Mouse (Mus musculus) hindbrain, embryonic 12.5 days (tissue): ENCODE results near the gene Mthfd1. TPM values are rescaled to one million over a fixed set of nuclear protein-coding genes. Genes with fewer than 3 reads are reported as not detected.

ENCODE experiments used
- ATAC-seq: fragments of 200-750 bp; cut with Nextera tagmentation; 2 replicates; pipeline ENCODE4 v1.8.0; 2017; ENCODE audit warnings: moderate TSS enrichment; ENCODE audit not compliant: low FRiP score
- H3K27ac ChIP-seq: fragments of 300-500 bp; sonication (generic); 2 replicates; pipeline ENCODE4 v1.5.1; 2016; ENCODE audit warnings: mild to moderate bottlenecking
- H3K27me3 ChIP-seq: fragments of 300-500 bp; sonication (generic); 2 replicates; pipeline ENCODE4 v1.6.1; 2016; ENCODE audit warnings: mild to moderate bottlenecking
- H3K36me3 ChIP-seq: fragments of 300-500 bp; sonication (generic); 2 replicates; pipeline ENCODE4 v1.6.1; 2016; ENCODE audit warnings: mild to moderate bottlenecking
- H3K4me1 ChIP-seq: fragments of 300-500 bp; sonication (generic); 2 replicates; pipeline ENCODE4 v1.6.1; 2016
- H3K4me2 ChIP-seq: fragments of 300-500 bp; sonication (generic); replicated peaks from 2 replicates; pipeline ENCODE4 v1.6.1; 2016; ENCODE audit warnings: mild to moderate bottlenecking
- H3K4me3 ChIP-seq: fragments of 300-500 bp; sonication (generic); 2 replicates; pipeline ENCODE4 v1.5.1; 2016; ENCODE audit warnings: mild to moderate bottlenecking
- H3K9ac ChIP-seq: fragments of 300-500 bp; sonication (generic); 2 replicates; pipeline ENCODE4 v1.6.1; 2016; ENCODE audit warnings: mild to moderate bottlenecking, moderate library complexity
- H3K9me3 ChIP-seq: fragments of 300-500 bp; sonication (generic); replicated peaks from 2 replicates; pipeline ENCODE4 v1.6.1; 2016; ENCODE audit warnings: mild to moderate bottlenecking
- WGBS: fragments of 180-500 bp; shearing (Covaris S2); methylation state at CpG from one replicate; pipeline ENCODE4 v1.1.7; 2016; 5-methylcytosine and 5-hydroxymethylcytosine counted together
- polyA plus RNA-seq: library from polyadenylated mRNA; unstranded; fragments of >200 nt; fragmentation: Nextera tagmentation; extraction: Ambion mirVana; gene quantifications from 2 replicates; pipeline ENCODE4 v1.2.1, GENCODE M21; 2016

The Mthfd1 gene
- polyA plus RNA-seq, 1 experiment from 2014 or later = 46.3 TPM

- ATAC-seq = no peak
- no peaks in the 10 kb centered on the region for H3K4me1 ChIP-seq
- H3K9me3 ChIP-seq = no peaks in the 10 kb centered on the region
- no peak overlapping the region for H3K4me3 ChIP-seq
- 91% methylated on average over 8 of the region's 8 CpGs for WGBS
- H3K27me3 ChIP-seq = no peaks in the 10 kb centered on the region
- no peak overlapping the region for H3K27ac ChIP-seq
- no peak overlapping the region for H3K4me2 ChIP-seq
- H3K36me3 ChIP-seq = no peaks in the 10 kb centered on the region
- H3K9ac ChIP-seq = no peak overlapping the region
Observed at GRCm38 (mm10) chr12:76244981-76245380, 10.1 kb upstream of the Mthfd1 start.

- WGBS = 74% methylated on average over 6 of the region's 6 CpGs
- no peaks in the 10 kb centered on the region for H3K36me3 ChIP-seq
- no peaks in the 10 kb centered on the region for H3K9me3 ChIP-seq
- no peak within 1 kb of the TSS for H3K4me3 ChIP-seq
- no peaks in the 10 kb centered on the region for H3K27me3 ChIP-seq
- no peak within 1 kb of the TSS for H3K9ac ChIP-seq
- no peak within 1 kb of the TSS for H3K27ac ChIP-seq
- no peaks in the 10 kb centered on the region for H3K4me1 ChIP-seq
- ATAC-seq = no peak
- no peak within 1 kb of the TSS for H3K4me2 ChIP-seq
Observed at GRCm38 (mm10) chr12:76246646-76247045, 8.5 kb upstream of the Mthfd1 start, which contains the start of gene Tex21. Tex21 (minus strand) TSS chr12:76246746.

GRCm38 (mm10) chr12:76253090-76253489, 2.0 kb upstream of the Mthfd1 start:
- peaks cover 12% of the 10 kb centered on the region for H3K4me1 ChIP-seq
- ATAC-seq = no peak
- H3K27me3 ChIP-seq = no peaks in the 10 kb centered on the region
- H3K27ac ChIP-seq = no peak overlapping the region
- H3K9me3 ChIP-seq = no peaks in the 10 kb centered on the region
- H3K36me3 ChIP-seq = no peaks in the 10 kb centered on the region
- 81% methylated on average over 1 of the region's 1 CpGs for WGBS
- no peak overlapping the region for H3K9ac ChIP-seq
- H3K4me3 ChIP-seq = no peak overlapping the region
- H3K4me2 ChIP-seq = no peak overlapping the region

- 84% methylated on average over 2 of the region's 2 CpGs for WGBS
- Histone ChIP-seq H3K9me3 (no peaks in the 10 kb centered on the region), H3K4me1 (peaks cover 12% of the 10 kb centered on the region), H3K27me3 (no peaks in the 10 kb centered on the region), H3K9ac (no peak overlapping the region), H3K36me3 (no peaks in the 10 kb centered on the region), H3K27ac (no peak overlapping the region), H3K4me2 (no peak overlapping the region), H3K4me3 (no peak overlapping the region)
- no peak for ATAC-seq
Observed at GRCm38 (mm10) chr12:76253591-76253990, 1.5 kb upstream of the Mthfd1 start.

- ATAC-seq = no peak
- no peaks in the 10 kb centered on the region for H3K9me3 ChIP-seq
- no peak overlapping the region for H3K4me3 ChIP-seq
- H3K4me1 ChIP-seq = peaks cover 12% of the 10 kb centered on the region
- no peak overlapping the region for H3K27ac ChIP-seq
- no peaks in the 10 kb centered on the region for H3K27me3 ChIP-seq
- no peak overlapping the region for H3K9ac ChIP-seq
- no peaks in the 10 kb centered on the region for H3K36me3 ChIP-seq
- no peak overlapping the region for H3K4me2 ChIP-seq
- 77% methylated on average over 8 of the region's 8 CpGs for WGBS
Observed at GRCm38 (mm10) chr12:76253991-76254390, 1.1 kb upstream of the Mthfd1 start.

- H3K9ac ChIP-seq = peak overlapping the region; percentile 63
- no peaks in the 10 kb centered on the region for H3K36me3 ChIP-seq
- H3K4me2 ChIP-seq = peak overlapping the region; percentile 85
- H3K27ac ChIP-seq = peak overlapping the region; percentile 72; the same call in 1 of the 2 replicates
- H3K27me3 ChIP-seq = no peaks in the 10 kb centered on the region
- peaks cover 12% of the 10 kb centered on the region for H3K4me1 ChIP-seq
- ATAC-seq = peak; percentile 51
- H3K9me3 ChIP-seq = no peaks in the 10 kb centered on the region
- H3K4me3 ChIP-seq = peak overlapping the region; percentile 49
- under 1% methylated on average over 11 of the region's 11 CpGs for WGBS
Observed at GRCm38 (mm10) chr12:76255499-76255875, 389 bp downstream of the Mthfd1 start.

GRCm38 (mm10) chr12:76256114-76256843, 1.2 kb downstream of the Mthfd1 start:
- WGBS = 6% methylated on average over 17 of the region's 17 CpGs

GRCm38 (mm10) chr12:76260673-76261072, 5.6 kb downstream of the Mthfd1 start:
- Histone ChIP-seq H3K4me1 (peaks cover 8% of the 10 kb centered on the region), H3K9me3 (no peaks in the 10 kb centered on the region), H3K36me3 (no peaks in the 10 kb centered on the region), H3K4me2 (no peak overlapping the region), H3K9ac (no peak overlapping the region), H3K27me3 (no peaks in the 10 kb centered on the region), H3K27ac (no peak overlapping the region), H3K4me3 (no peak overlapping the region)
- 96% methylated on average over 3 of the region's 3 CpGs for WGBS
- ATAC-seq = no peak

More at GRCm38 (mm10) chr12:76256114-76256843, 1.2 kb downstream of the Mthfd1 start:
- Histone ChIP-seq H3K4me2 (peak overlapping the region; percentile 85), H3K27ac (no peak overlapping the region), H3K4me1 (peaks cover 12% of the 10 kb centered on the region), H3K9me3 (no peaks in the 10 kb centered on the region), H3K27me3 (no peaks in the 10 kb centered on the region), H3K9ac (peak overlapping the region; percentile 63), H3K4me3 (peak overlapping the region; percentile 49), H3K36me3 (no peaks in the 10 kb centered on the region)
- ATAC-seq = no peak

GRCm38 (mm10) chr12:76261556-76261955, 6.5 kb downstream of the Mthfd1 start:
- Histone ChIP-seq H3K36me3 (no peaks in the 10 kb centered on the region), H3K27me3 (no peaks in the 10 kb centered on the region), H3K9ac (no peak overlapping the region), H3K4me1 (no peaks in the 10 kb centered on the region), H3K4me2 (no peak overlapping the region), H3K27ac (no peak overlapping the region), H3K4me3 (no peak overlapping the region), H3K9me3 (no peaks in the 10 kb centered on the region)
- no peak for ATAC-seq
- 97% methylated on average over 4 of the region's 4 CpGs for whole genome bisulfite sequencing

GRCm38 (mm10) chr12:76262918-76263317, 7.8 kb downstream of the Mthfd1 start:
- WGBS = 93% methylated on average over 4 of the region's 4 CpGs
- Histone ChIP-seq H3K9me3 (no peaks in the 10 kb centered on the region), H3K4me3 (no peak overlapping the region), H3K27me3 (no peaks in the 10 kb centered on the region), H3K4me1 (no peaks in the 10 kb centered on the region), H3K27ac (no peak overlapping the region), H3K36me3 (no peaks in the 10 kb centered on the region), H3K9ac (no peak overlapping the region), H3K4me2 (no peak overlapping the region)
- no peak for ATAC-seq

- Histone ChIP-seq H3K27me3 (no peaks in the 10 kb centered on the region), H3K4me1 (no peaks in the 10 kb centered on the region), H3K4me2 (no peak overlapping the region), H3K9ac (no peak overlapping the region), H3K36me3 (no peaks in the 10 kb centered on the region), H3K9me3 (no peaks in the 10 kb centered on the region), H3K27ac (no peak overlapping the region), H3K4me3 (no peak overlapping the region)
- ATAC-seq = no peak
- 50% methylated on average over 1 of the region's 1 CpGs for WGBS
Observed at GRCm38 (mm10) chr12:76263876-76264275, 8.8 kb downstream of the Mthfd1 start.

GRCm38 (mm10) chr12:76264325-76264965, 9.3 kb downstream of the Mthfd1 start:
- H3K4me3 ChIP-seq = no peak overlapping the region
- H3K27me3 ChIP-seq = no peaks in the 10 kb centered on the region
- 93% methylated on average over 9 of the region's 9 CpGs for WGBS
- H3K4me1 ChIP-seq = no peaks in the 10 kb centered on the region
- no peaks in the 10 kb centered on the region for H3K9me3 ChIP-seq
- no peak overlapping the region for H3K9ac ChIP-seq
- H3K27ac ChIP-seq = no peak overlapping the region
- H3K36me3 ChIP-seq = no peaks in the 10 kb centered on the region
- ATAC-seq = no peak
- no peak overlapping the region for H3K4me2 ChIP-seq

GRCm38 (mm10) chr12:76265001-76265400, 9.9 kb downstream of the Mthfd1 start:
- Histone ChIP-seq H3K27ac (no peak overlapping the region), H3K4me1 (no peaks in the 10 kb centered on the region), H3K9ac (no peak overlapping the region), H3K27me3 (no peaks in the 10 kb centered on the region), H3K4me2 (no peak overlapping the region), H3K36me3 (no peaks in the 10 kb centered on the region), H3K4me3 (no peak overlapping the region), H3K9me3 (no peaks in the 10 kb centered on the region)
- WGBS = 78% methylated on average over 6 of the region's 6 CpGs
- no peak for ATAC-seq
